Mouse (Mus musculus) embryonic facial prominence, embryonic 11.5 days (tissue): ENCODE data around the gene Wbp11. TPM values are rescaled to one million over a fixed set of nuclear protein-coding genes. Genes with fewer than 3 reads are reported as not detected.

ENCODE experiments used
- ATAC-seq: fragments of 200-750 bp; cut with Nextera tagmentation; replicated peaks from 2 replicates; pipeline ENCODE4 v1.8.0; 2017; ENCODE audit warnings: low read depth; ENCODE audit not compliant: insufficient number of reproducible peaks, low FRiP score, low TSS enrichment
- DNase-seq: peaks from one replicate; pipeline ENCODE4 v3.0.0-alpha.2; 2015; ENCODE audit warnings: low spot score
- H3K27ac ChIP-seq: fragments of 300-500 bp; sonication (generic); replicated peaks from 2 replicates; pipeline ENCODE4 v1.5.1; 2014; ENCODE audit warnings: mild to moderate bottlenecking, low read depth, low read length, control low read depth
- H3K27me3 ChIP-seq: fragments of 300-500 bp; sonication (generic); 2 replicates; pipeline ENCODE4 v1.6.1; 2014; ENCODE audit warnings: mild to moderate bottlenecking, low read length, moderate library complexity, mixed read lengths; ENCODE audit not compliant: control insufficient read depth, insufficient read depth
- H3K36me3 ChIP-seq: fragments of 300-500 bp; sonication (generic); replicated peaks from 2 replicates; pipeline ENCODE4 v1.6.1; 2014; ENCODE audit warnings: low read depth, mild to moderate bottlenecking, low read length, moderate library complexity, mixed read lengths; ENCODE audit not compliant: control insufficient read depth, insufficient read depth
- H3K4me1 ChIP-seq: fragments of 300-500 bp; sonication (generic); 2 replicates; pipeline ENCODE4 v1.6.1; 2014; ENCODE audit warnings: low read length, mixed read lengths; ENCODE audit not compliant: control insufficient read depth, insufficient read depth
- H3K4me2 ChIP-seq: fragments of 300-500 bp; sonication (generic); 2 replicates; pipeline ENCODE4 v1.6.1; 2014; ENCODE audit warnings: low read depth, mild to moderate bottlenecking, control low read depth, low read length, moderate library complexity
- H3K4me3 ChIP-seq: fragments of 300-500 bp; sonication (generic); 2 replicates; pipeline ENCODE4 v1.5.1; 2014; ENCODE audit warnings: low read depth, low read length, control low read depth
- H3K9ac ChIP-seq: fragments of 300-500 bp; sonication (generic); replicated peaks from 2 replicates; pipeline ENCODE4 v1.6.1; 2014; ENCODE audit warnings: mild to moderate bottlenecking, control low read depth, low read length
- H3K9me3 ChIP-seq: fragments of 300-500 bp; sonication (generic); replicated peaks from 2 replicates; pipeline ENCODE4 v1.6.1; 2016; ENCODE audit warnings: mild to moderate bottlenecking, low read length, inconsistent platforms, mixed read lengths; ENCODE audit not compliant: control insufficient read depth
- WGBS: fragments of 180-500 bp; shearing (Covaris S2); extraction: QIAGEN DNeasy Blood & Tissue Kit; methylation state at CpG from one replicate; pipeline ENCODE4 v1.1.7; 2014; 5-methylcytosine and 5-hydroxymethylcytosine counted together
- polyA plus RNA-seq: library from polyadenylated mRNA; unstranded; fragments of >200 nt; fragmentation: Nextera tagmentation; extraction: Ambion mirVana; gene quantifications from 2 replicates; pipeline ENCODE4 v1.2.1, GENCODE M21; 2014

Gene Wbp11
- polyA plus RNA-seq, 1 experiment from 2014 or later: 146 TPM

- H3K27me3 ChIP-seq: no peaks in the 10 kb centered on the region
- H3K4me1 ChIP-seq: no peaks in the 10 kb centered on the region
- peak; percentile 12 for DNase-seq
- H3K9me3 ChIP-seq: no peaks in the 10 kb centered on the region
- H3K9ac ChIP-seq: peak overlapping the region; percentile 52
- H3K27ac ChIP-seq: peak overlapping the region; percentile 62
- H3K36me3 ChIP-seq: peaks cover 4% of the 10 kb centered on the region; the same call in 1 of the 2 replicates
- peak overlapping the region; percentile 63 for H3K4me3 ChIP-seq
- peak overlapping the region; percentile 37 for H3K4me2 ChIP-seq
- ATAC-seq: peak; percentile 2; the same call in 1 of the 2 replicates
- 22% methylated on average over 18 of the region's 18 CpGs for WGBS
Measured at GRCm38 (mm10) chr6:136807395-136808013, 20.5 kb downstream of the Wbp11 start.

- no peak overlapping the region for H3K27ac ChIP-seq
- DNase-seq: no peak
Measured at GRCm38 (mm10) chr6:136806819-136807218, 21.2 kb downstream of the Wbp11 start.

GRCm38 (mm10) chr6:136805409-136805775 lies 22.6 kb downstream of the Wbp11 start:
- Histone ChIP-seq H3K9me3 (no peaks in the 10 kb centered on the region), H3K4me2 (no peak overlapping the region), H3K4me1 (no peaks in the 10 kb centered on the region), H3K9ac (no peak overlapping the region), H3K27me3 (no peaks in the 10 kb centered on the region), H3K4me3 (no peak overlapping the region), H3K36me3 (no peaks in the 10 kb centered on the region), H3K27ac (no peak overlapping the region)
- ATAC-seq (no peak), DNase-seq (no peak)
- 91% methylated on average over 1 of the region's 1 CpGs for WGBS

More at GRCm38 (mm10) chr6:136806819-136807218, 21.2 kb downstream of the Wbp11 start:
- 61% methylated on average over 5 of the region's 5 CpGs for WGBS
- H3K4me1 ChIP-seq: no peaks in the 10 kb centered on the region
- peak overlapping the region; percentile 52; the same call in 1 of the 2 replicates for H3K9ac ChIP-seq
- H3K9me3 ChIP-seq: no peaks in the 10 kb centered on the region
- ATAC-seq: no peak
- H3K27me3 ChIP-seq: no peaks in the 10 kb centered on the region
- no peaks in the 10 kb centered on the region for H3K36me3 ChIP-seq
- no peak overlapping the region for H3K4me2 ChIP-seq
- H3K4me3 ChIP-seq: no peak overlapping the region

- peak overlapping the region; percentile 70 for H3K4me3 ChIP-seq
- H3K36me3 ChIP-seq: no peaks in the 10 kb centered on the region
- ATAC-seq (no peak), DNase-seq (peak; percentile 25)
- peak overlapping the region; percentile 43 for H3K9ac ChIP-seq
- no peaks in the 10 kb centered on the region for H3K4me1 ChIP-seq
- H3K27ac ChIP-seq: peak overlapping the region; percentile 100
- H3K27me3 ChIP-seq: no peaks in the 10 kb centered on the region
- 35% methylated on average over 9 of the region's 9 CpGs for WGBS
- peak overlapping the region; percentile 25; the same call in 1 of the 2 replicates for H3K4me2 ChIP-seq
- no peaks in the 10 kb centered on the region for H3K9me3 ChIP-seq
Measured at GRCm38 (mm10) chr6:136804705-136805408, 23.2 kb downstream of the Wbp11 start.

GRCm38 (mm10) chr6:136803739-136804633 lies 24.0 kb downstream of the Wbp11 start, which contains the start of gene Hist4h4:
Hist4h4 (minus strand) TSS chr6:136804415.
- H3K9me3 ChIP-seq: no peaks in the 10 kb centered on the region
- H3K4me2 ChIP-seq: peak within 1 kb of the TSS; percentile 92
- H3K4me3 ChIP-seq: peak within 1 kb of the TSS; percentile 70
- ATAC-seq (peak; percentile 68), DNase-seq (peak; percentile 96)
- H3K9ac ChIP-seq: peak within 1 kb of the TSS; percentile 98
- no peaks in the 10 kb centered on the region for H3K27me3 ChIP-seq
- no peaks in the 10 kb centered on the region for H3K4me1 ChIP-seq
- H3K36me3 ChIP-seq: no peaks in the 10 kb centered on the region
- H3K27ac ChIP-seq: peak within 1 kb of the TSS; percentile 100
- WGBS: under 1% methylated on average over 50 of the region's 50 CpGs

- 18% methylated on average over 12 of the region's 12 CpGs for WGBS
Measured at GRCm38 (mm10) chr6:136803093-136803738, 24.8 kb downstream of the Wbp11 start.

GRCm38 (mm10) chr6:136801274-136801673 lies 26.8 kb downstream of the Wbp11 start:
- no peaks in the 10 kb centered on the region for H3K4me1 ChIP-seq
- 85% methylated on average over 6 of the region's 6 CpGs for WGBS
- H3K27me3 ChIP-seq: no peaks in the 10 kb centered on the region
- no peak for ATAC-seq
- no peaks in the 10 kb centered on the region for H3K9me3 ChIP-seq
- no peak overlapping the region for H3K9ac ChIP-seq
- no peak overlapping the region for H3K4me2 ChIP-seq
- H3K27ac ChIP-seq: no peak overlapping the region
- no peak overlapping the region for H3K4me3 ChIP-seq
- H3K36me3 ChIP-seq: no peaks in the 10 kb centered on the region
- DNase-seq: no peak

More at GRCm38 (mm10) chr6:136803093-136803738, 24.8 kb downstream of the Wbp11 start:
- Histone ChIP-seq H3K27ac (peak overlapping the region; percentile 100), H3K27me3 (no peaks in the 10 kb centered on the region), H3K36me3 (no peaks in the 10 kb centered on the region), H3K9ac (peak overlapping the region; percentile 98), H3K4me1 (no peaks in the 10 kb centered on the region), H3K4me2 (peak overlapping the region; percentile 92), H3K9me3 (no peaks in the 10 kb centered on the region), H3K4me3 (peak overlapping the region; percentile 70)
- DNase-seq: peak; percentile 61
- ATAC-seq: peak; percentile 2; the same call in 1 of the 2 replicates
